Mouse (Mus musculus) testis, adult 2 months (tissue): ENCODE data around the gene Trio.

Source experiments
- CTCF ChIP-seq: fragments of 200-500 bp; IDR thresholded peaks from 2 replicates; pipeline ENCODE4 v1.5.1; 2012; ENCODE audit warnings: low read depth, mild to moderate bottlenecking, inconsistent platforms, low read length, moderate library complexity; ENCODE audit not compliant: control insufficient read depth, insufficient read depth, insufficient replicate concordance
- POLR2A ChIP-seq: fragments of 200-500 bp; IDR thresholded peaks from 2 replicates; pipeline ENCODE4 v1.6.1; 2012; ENCODE audit warnings: low read depth, mild to moderate bottlenecking, inconsistent platforms, low read length, moderate library complexity; ENCODE audit not compliant: control insufficient read depth

DNA sequence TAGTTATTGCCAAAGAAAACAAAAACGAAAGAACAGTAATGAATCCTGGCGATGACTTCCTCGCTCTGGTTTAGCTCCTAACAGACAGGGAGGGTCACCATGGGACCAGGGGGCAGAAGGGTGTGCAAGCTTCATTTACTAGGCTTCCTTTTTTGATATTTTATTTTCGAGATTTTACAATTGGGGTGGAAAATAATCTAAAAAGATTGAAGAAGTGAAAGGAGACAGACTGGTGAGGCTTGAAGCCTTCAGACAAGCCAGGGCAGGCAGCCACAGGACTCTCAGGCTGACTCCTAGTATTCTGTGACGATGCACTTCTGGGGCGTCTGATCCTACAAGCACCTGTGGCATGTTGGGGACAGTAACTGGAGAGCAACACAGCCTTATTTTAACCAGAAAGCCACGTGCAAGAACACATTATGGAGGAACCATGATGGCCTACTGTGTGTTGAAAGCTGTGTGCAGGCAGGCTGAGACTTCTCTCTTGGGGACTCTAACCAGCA, 253.5 kb downstream of the Trio start:
- TF ChIP-seq POLR2A, result no peak
- no peak for TF ChIP-seq CTCF
